Mouse (Mus musculus) liver, embryonic 12.5 days (tissue): ENCODE results near the gene Ppp1r11. TPM values are rescaled to one million over a fixed set of nuclear protein-coding genes. Genes with fewer than 3 reads are reported as not detected.

ENCODE experiments used
- ATAC-seq: fragments of 200-750 bp; cut with Nextera tagmentation; 2 replicates; pipeline ENCODE4 v1.8.0; 2017; ENCODE audit warnings: moderate number of reproducible peaks, mild to moderate bottlenecking, moderate library complexity
- H3K27ac ChIP-seq: fragments of 300-500 bp; sonication (generic); 2 replicates; pipeline ENCODE4 v1.5.1; 2016; ENCODE audit warnings: mild to moderate bottlenecking
- H3K27me3 ChIP-seq: fragments of 300-500 bp; sonication (generic); replicated peaks from 2 replicates; pipeline ENCODE4 v1.6.1; 2016; ENCODE audit warnings: mild to moderate bottlenecking, moderate library complexity
- H3K36me3 ChIP-seq: fragments of 300-500 bp; sonication (generic); 2 replicates; pipeline ENCODE4 v1.6.1; 2016; ENCODE audit warnings: mild to moderate bottlenecking, moderate library complexity
- H3K4me1 ChIP-seq: fragments of 300-500 bp; sonication (generic); 2 replicates; pipeline ENCODE4 v1.6.1; 2016
- H3K4me2 ChIP-seq: fragments of 300-500 bp; sonication (generic); 2 replicates; pipeline ENCODE4 v1.6.1; 2016; ENCODE audit warnings: mild to moderate bottlenecking, moderate library complexity
- H3K4me3 ChIP-seq: fragments of 300-500 bp; sonication (generic); 2 replicates; pipeline ENCODE4 v1.5.1; 2016; ENCODE audit warnings: mild to moderate bottlenecking, moderate library complexity
- H3K9ac ChIP-seq: fragments of 300-500 bp; sonication (generic); 2 replicates; pipeline ENCODE4 v1.6.1; 2016; ENCODE audit warnings: mild to moderate bottlenecking, moderate library complexity
- H3K9me3 ChIP-seq: fragments of 300-500 bp; sonication (generic); replicated peaks from 2 replicates; pipeline ENCODE4 v1.6.1; 2016; ENCODE audit warnings: mild to moderate bottlenecking, moderate library complexity
- WGBS: fragments of 180-500 bp; shearing (Covaris S2); methylation state at CpG from one replicate; pipeline ENCODE4 v1.1.7; 2016; ENCODE audit not compliant: insufficient replicate concordance; 5-methylcytosine and 5-hydroxymethylcytosine counted together
- polyA plus RNA-seq: library from polyadenylated mRNA; unstranded; fragments of >200 nt; fragmentation: Nextera tagmentation; extraction: Ambion mirVana; gene quantifications from 2 replicates; pipeline ENCODE4 v1.2.1, GENCODE M21; 2016

The Ppp1r11 gene
- polyA plus RNA-seq, 1 experiment from 2014 or later = 47.3 TPM

DNA sequence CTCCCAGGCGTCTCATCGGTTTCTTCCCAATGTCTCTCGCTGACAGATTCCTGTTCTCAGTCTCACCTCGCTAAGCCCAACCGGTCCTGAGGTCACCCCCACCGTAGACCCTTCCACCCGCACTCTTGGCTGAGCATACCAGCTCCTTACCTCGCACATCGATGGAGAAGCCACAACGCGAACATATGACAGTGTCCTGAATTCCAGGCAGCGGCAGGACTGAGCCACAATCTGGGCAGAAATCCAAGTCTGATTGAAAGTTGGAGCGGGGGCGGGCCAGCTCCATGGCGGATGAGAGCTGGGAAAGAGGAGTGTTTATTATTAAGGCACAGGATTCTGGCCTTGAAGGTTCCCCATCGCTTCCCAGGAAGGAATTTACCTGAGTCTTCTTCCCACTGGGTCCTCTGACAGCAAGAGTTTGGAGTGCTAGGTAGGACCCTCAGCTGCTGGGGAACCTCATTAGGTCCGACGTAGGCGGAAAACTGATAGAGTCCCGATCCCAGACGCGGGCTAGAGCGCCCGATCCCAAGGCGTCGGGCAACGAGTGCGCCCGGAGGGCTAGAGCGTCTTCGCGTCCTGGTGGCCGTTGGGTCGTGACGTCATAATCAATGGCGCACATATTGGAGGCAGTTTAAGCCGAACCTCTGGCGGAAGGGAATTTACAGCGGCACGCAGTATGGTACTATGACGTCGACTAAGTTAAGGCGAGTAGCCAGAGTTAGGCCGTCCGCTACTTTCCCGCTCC is 6.6 kb upstream of the Ppp1r11 start, which contains the start of the genes Znrd1 and Znrd1as:
TSS of gene Znrd1 (minus strand) at position 561 of the 745 bp plus-strand sequence.
TSS of gene Znrd1as (plus strand) at position 594 of the 745 bp plus-strand sequence.
- ATAC-seq = peak; percentile 95
- WGBS = under 1% methylated on average over 46 of the region's 46 CpGs
- no peaks in the 10 kb centered on the region for H3K27me3 ChIP-seq
- H3K4me1 ChIP-seq = peaks cover 16% of the 10 kb centered on the region
- peak within 1 kb of the TSS; percentile 81 for H3K4me2 ChIP-seq
- peak within 1 kb of the TSS; percentile 71 for H3K4me3 ChIP-seq
- H3K9ac ChIP-seq = peak within 1 kb of the TSS; percentile 82
- no peaks in the 10 kb centered on the region for H3K9me3 ChIP-seq
- H3K27ac ChIP-seq = peak within 1 kb of the TSS; percentile 56
- peaks cover 13% of the 10 kb centered on the region for H3K36me3 ChIP-seq

DNA sequence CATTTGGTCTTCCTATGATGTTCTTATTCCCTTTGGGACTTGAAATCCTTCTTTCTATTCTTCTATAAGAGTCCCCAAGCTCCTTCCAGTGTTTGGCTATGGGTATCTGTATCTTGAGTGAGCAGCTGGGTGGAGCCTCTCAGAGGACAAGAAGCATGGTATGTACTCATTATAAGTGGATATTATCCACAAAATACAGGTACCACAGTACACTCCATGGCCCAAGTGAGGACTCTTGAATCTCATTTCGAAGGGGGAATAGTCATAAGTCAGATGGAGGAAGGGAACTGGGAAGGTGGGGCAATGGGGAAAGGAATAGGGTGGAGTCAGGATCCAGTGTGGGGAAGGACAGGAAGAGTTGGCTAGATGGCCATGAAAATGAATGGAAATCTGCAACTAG is 1.5 kb upstream of the Ppp1r11 start:
- H3K27ac ChIP-seq = no peak overlapping the region
- H3K4me3 ChIP-seq = no peak overlapping the region
- 71% methylated on average over 1 of the region's 1 CpGs for WGBS
- H3K9ac ChIP-seq = no peak overlapping the region
- no peak for ATAC-seq
- H3K4me1 ChIP-seq = peaks cover 21% of the 10 kb centered on the region
- H3K27me3 ChIP-seq = peaks cover 10% of the 10 kb centered on the region
- peaks cover 29% of the 10 kb centered on the region for H3K36me3 ChIP-seq
- H3K4me2 ChIP-seq = no peak overlapping the region
- no peaks in the 10 kb centered on the region for H3K9me3 ChIP-seq

DNA sequence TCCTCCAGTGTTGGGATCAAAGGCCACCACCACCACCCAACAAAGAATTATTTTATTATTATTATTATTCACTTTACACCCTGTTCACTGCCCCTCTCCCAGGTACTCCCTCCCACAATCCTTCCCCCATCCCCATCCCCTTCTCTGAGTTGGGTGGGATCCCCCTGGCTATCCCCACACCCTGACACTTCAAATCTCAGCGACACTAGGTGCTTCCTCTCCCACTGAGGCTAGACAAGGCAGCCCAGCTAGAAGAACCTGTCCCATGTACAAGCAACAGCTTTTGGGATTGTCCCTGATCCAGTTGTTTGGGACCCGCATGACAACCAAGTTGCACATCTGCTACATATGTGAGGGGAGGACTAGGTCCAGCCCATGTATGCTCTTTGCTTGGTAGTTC is 1.1 kb upstream of the Ppp1r11 start:
- H3K27me3 ChIP-seq = peaks cover 14% of the 10 kb centered on the region
- H3K4me3 ChIP-seq = no peak overlapping the region
- H3K4me1 ChIP-seq = peaks cover 20% of the 10 kb centered on the region
- WGBS = 79% methylated on average over 2 of the region's 2 CpGs
- H3K9ac ChIP-seq = no peak overlapping the region
- H3K36me3 ChIP-seq = peaks cover 29% of the 10 kb centered on the region
- no peak overlapping the region for H3K27ac ChIP-seq
- H3K9me3 ChIP-seq = no peaks in the 10 kb centered on the region
- no peak for ATAC-seq
- H3K4me2 ChIP-seq = no peak overlapping the region

DNA sequence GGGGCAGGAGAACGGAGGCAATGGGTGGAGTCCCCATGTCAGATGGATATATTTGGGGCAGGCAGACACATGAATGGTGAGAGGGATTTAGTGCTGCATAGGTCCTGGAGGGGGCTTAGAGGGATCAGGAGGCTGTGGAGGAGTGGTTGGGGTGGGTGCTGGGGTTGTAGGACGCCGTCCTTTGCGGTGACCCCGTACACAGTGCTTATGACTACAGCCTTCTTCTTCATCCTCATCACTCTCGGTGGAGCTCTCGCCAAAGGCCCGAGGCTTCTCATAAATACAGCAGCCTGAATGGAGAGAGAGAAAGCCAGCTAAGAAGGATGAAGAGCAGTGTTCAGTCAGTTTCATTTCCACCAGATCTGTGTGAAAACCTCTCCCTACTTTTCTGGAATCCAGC is 2.3 kb downstream of the Ppp1r11 start:
- Histone ChIP-seq H3K9ac (no peak overlapping the region), H3K9me3 (no peaks in the 10 kb centered on the region), H3K36me3 (peaks cover 17% of the 10 kb centered on the region), H3K27ac (no peak overlapping the region), H3K4me2 (no peak overlapping the region), H3K27me3 (peaks cover 48% of the 10 kb centered on the region), H3K4me1 (peaks cover 24% of the 10 kb centered on the region), H3K4me3 (no peak overlapping the region)
- no peak for ATAC-seq
- WGBS = 84% methylated on average over 8 of the region's 8 CpGs

DNA sequence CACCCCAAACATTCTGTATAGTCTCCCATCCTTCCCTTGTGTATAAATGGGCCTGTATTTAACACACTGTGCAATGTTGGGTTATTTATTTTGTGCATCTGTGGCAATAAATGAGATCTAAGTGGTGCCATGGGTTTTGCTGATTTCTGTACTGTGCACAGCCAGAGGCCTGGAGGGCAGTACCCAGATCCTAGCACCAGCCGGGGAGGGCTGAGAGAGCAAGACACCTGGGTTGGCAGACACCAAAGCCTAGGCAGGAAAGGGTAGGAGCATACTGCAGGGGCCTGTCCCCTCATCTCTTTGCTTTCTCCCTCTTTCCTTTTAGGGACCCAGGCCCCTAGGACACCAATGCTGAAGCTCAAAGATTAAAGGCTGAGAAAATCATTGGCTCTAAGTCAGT is 3.3 kb downstream of the Ppp1r11 start:
- Histone ChIP-seq H3K4me1 (peaks cover 24% of the 10 kb centered on the region), H3K27ac (no peak overlapping the region), H3K9me3 (no peaks in the 10 kb centered on the region), H3K4me2 (no peak overlapping the region), H3K36me3 (peaks cover 16% of the 10 kb centered on the region), H3K4me3 (no peak overlapping the region), H3K9ac (no peak overlapping the region), H3K27me3 (peaks cover 58% of the 10 kb centered on the region)
- ATAC-seq = no peak
- 82% methylated on average over 1 of the region's 1 CpGs for WGBS

DNA sequence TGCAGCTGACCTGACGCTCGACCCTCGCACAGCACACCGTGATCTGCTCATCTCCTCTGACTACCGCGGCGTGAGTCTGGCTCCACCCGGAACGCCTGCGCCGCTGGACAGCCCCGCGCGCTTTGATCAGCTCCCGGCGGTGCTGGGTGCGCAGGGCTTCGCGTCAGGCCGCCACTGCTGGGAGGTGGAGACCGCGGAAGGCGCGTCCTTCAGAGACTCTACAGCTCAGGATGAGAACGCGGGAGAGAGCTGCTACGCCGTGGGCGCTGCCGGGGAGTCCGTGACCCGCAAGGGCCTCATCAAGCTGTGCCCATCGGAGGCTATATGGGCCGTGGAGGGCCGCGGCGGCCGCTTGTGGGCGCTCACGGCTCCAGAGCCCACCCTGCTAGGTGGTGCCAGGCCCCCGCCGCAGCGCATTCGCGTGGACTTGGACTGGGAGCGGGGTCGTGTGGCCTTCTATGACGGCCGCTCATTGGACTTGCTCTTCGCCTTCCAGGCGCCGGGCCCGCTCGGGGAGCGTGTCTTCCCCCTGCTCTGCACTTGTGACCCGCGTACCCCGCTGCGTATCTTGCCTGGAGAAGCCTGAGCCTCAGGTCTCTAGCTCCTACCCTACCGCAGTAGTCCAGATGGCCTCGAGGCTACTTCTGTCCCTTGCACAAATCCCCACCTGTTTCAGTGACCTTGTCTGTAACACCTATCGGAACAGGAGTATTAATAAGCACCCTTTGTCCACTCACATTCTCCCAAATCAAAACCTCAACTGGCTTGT is 4.3 kb downstream of the Ppp1r11 start:
- Histone ChIP-seq H3K27me3 (peaks cover 68% of the 10 kb centered on the region), H3K36me3 (peaks cover 16% of the 10 kb centered on the region), H3K4me1 (peaks cover 24% of the 10 kb centered on the region), H3K9ac (peak overlapping the region; percentile 47), H3K4me3 (peak overlapping the region; percentile 45), H3K9me3 (no peaks in the 10 kb centered on the region), H3K4me2 (peak overlapping the region; percentile 73), H3K27ac (no peak overlapping the region)
- WGBS = 3% methylated on average over 62 of the region's 62 CpGs
- no peak for ATAC-seq

DNA sequence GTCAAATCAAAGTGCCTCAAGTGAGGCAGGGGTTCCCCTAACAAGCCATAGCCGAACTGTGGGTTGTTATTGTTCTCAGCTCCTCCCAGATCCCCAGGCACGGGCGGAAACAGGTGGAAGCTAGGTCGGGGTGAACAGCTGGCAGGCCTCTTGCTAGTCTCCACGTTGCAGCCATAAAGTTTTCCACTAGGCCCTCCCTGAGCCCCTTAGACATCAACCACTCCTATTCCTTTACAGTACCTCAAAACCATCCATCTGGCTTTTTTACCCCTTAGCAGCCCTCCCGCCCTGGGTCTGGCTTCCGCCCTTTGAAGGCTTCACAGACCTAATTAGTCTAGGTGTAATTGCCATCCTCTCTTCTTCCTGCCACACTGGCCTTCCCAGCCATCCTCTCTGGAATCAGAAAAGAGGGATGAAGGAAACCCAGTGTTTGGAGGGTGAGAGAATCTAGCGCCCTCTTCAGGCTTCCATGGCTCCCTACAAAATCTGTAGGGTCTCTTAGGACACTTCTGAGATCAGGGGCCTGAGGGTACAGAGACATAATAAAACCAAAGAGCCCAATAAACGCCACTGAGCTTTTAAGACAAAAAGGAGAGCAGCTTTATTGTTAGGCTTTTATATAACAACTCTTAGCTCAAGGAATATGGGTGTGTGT is 7.3 kb downstream of the Ppp1r11 start:
- no peak for ATAC-seq
- whole genome bisulfite sequencing = 23% methylated on average over 9 of the region's 9 CpGs
- H3K27ac ChIP-seq = no peak overlapping the region
- no peak overlapping the region for H3K4me2 ChIP-seq
- H3K4me3 ChIP-seq = no peak overlapping the region
- no peaks in the 10 kb centered on the region for H3K9me3 ChIP-seq
- peaks cover 91% of the 10 kb centered on the region for H3K27me3 ChIP-seq
- peaks cover 10% of the 10 kb centered on the region for H3K36me3 ChIP-seq
- H3K4me1 ChIP-seq = peaks cover 8% of the 10 kb centered on the region; the same call in 1 of the 2 replicates
- H3K9ac ChIP-seq = no peak overlapping the region

DNA sequence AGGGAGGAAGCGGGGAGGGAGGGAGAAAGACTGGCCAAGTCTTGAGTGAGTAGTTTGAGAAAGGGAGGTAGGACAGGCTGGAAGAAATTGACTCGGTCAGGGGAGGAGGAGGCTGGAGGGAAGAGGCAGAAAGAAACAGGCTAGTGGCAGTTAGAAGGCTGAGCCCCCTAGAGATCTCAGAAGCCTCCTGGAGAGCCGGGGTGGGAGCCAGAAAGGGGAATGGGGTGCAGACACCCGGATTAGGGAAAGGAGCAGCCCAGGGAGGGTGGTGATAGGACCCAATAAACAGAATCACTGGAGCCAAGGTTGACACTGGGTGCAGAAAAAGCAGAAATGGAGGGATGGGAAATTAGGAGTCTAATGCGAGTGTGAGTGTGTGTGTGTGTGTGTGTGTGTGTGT is 7.8 kb downstream of the Ppp1r11 start:
- peaks cover 8% of the 10 kb centered on the region; the same call in 1 of the 2 replicates for H3K4me1 ChIP-seq
- no peak overlapping the region for H3K9ac ChIP-seq
- H3K4me3 ChIP-seq = no peak overlapping the region; the same call in 1 of the 2 replicates
- H3K4me2 ChIP-seq = no peak overlapping the region
- peaks cover 4% of the 10 kb centered on the region for H3K36me3 ChIP-seq
- 17% methylated on average over 5 of the region's 5 CpGs for WGBS
- no peaks in the 10 kb centered on the region for H3K9me3 ChIP-seq
- peaks cover 91% of the 10 kb centered on the region for H3K27me3 ChIP-seq
- no peak overlapping the region for H3K27ac ChIP-seq
- no peak for ATAC-seq

DNA sequence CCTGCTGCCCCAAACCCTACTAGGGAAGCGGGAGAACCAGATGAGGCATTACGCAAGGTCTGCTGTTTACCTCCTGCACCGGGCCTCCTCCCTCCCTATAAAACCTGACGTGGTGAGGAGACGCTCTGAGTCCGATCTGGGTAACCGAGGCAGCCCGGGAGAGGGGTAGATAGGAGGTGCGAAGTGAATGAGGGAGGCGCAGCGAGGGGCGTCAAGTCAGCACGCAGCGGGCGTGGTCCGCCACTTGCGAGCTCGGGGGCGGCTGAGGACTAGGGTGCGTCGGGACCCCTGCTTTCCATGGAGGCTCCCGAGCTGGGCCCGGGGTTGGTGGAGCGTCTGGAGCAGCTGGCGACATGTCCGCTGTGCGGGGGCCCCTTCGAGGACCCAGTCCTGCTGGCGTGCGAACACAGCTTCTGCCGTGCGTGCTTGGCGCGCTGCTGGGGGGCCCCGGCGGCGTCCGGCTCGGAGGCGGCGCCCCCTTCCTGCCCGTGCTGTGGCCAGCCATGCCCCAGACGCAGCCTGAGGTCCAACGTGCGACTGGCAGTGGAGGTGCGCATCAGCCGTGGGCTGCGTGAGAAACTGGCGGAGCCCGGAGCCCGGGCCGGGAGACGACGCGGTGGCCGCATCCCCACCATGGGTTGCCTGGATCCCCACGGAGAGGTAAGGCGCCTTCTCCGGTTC is 8.6 kb downstream of the Ppp1r11 start, which contains the start of gene Rnf39:
TSS of gene Rnf39 (plus strand) at position 128 of the 681 bp plus-strand sequence.
- no peak for ATAC-seq
- Histone ChIP-seq H3K9ac (no peak within 1 kb of the TSS), H3K27me3 (peaks cover 85% of the 10 kb centered on the region)

DNA sequence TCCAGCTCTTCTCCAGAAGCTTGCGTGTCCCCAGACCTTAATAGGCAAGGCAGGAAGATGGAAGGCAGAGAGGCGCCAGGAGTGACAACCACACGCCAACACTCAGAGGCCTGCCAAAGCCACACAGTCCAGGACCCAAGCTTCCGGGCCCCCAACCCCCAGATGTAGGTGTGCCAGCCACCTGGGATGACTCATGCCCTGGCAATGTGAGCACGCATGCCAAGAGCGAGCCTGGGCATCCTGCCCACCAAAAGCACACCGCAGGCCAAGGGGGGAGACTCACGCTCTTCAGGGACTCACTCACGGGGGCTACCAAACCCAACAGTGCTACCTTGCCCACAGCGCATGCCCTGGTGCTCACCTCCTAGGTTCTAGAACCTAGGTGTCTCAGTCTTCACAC is 9.2 kb downstream of the Ppp1r11 start:
- WGBS = 46% methylated on average over 10 of the region's 10 CpGs
- no peak overlapping the region for H3K9ac ChIP-seq
- H3K4me2 ChIP-seq = peak overlapping the region; percentile 60
- ATAC-seq = no peak
- peak overlapping the region; percentile 36; the same call in 1 of the 2 replicates for H3K4me3 ChIP-seq
- no peaks in the 10 kb centered on the region for H3K36me3 ChIP-seq
- H3K27ac ChIP-seq = no peak overlapping the region
- peaks cover 80% of the 10 kb centered on the region for H3K27me3 ChIP-seq
- H3K4me1 ChIP-seq = peaks cover 6% of the 10 kb centered on the region; the same call in 1 of the 2 replicates
- no peaks in the 10 kb centered on the region for H3K9me3 ChIP-seq

More for the DNA sequence above, 8.6 kb downstream of the Ppp1r11 start, which contains the start of gene Rnf39:
- peak within 1 kb of the TSS; percentile 36 for H3K4me3 ChIP-seq
- peaks cover 8% of the 10 kb centered on the region; the same call in 1 of the 2 replicates for H3K4me1 ChIP-seq
- no peaks in the 10 kb centered on the region for H3K36me3 ChIP-seq
- 4% methylated on average over 59 of the region's 59 CpGs for WGBS
- no peak within 1 kb of the TSS for H3K27ac ChIP-seq
- peak within 1 kb of the TSS; percentile 60 for H3K4me2 ChIP-seq
- H3K9me3 ChIP-seq = no peaks in the 10 kb centered on the region

DNA sequence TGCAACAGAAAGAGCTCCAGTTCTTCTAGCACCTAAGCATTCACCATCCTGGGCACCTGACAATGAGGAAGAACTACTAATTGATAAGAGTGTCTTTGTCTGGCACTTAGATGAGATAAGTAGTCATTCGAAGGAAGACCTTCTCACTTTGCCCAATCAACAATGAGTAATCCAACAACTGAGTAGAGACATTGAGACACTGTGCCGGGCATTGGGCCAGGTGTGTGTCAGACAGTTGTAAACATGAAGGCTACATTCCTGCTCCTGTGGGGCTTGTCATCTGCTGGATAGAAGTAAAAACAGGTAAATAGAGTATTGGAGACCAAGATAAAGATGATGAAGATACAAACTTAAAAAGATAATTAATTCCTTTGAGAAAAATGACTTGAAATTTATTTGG is 13.5 kb downstream of the Ppp1r11 start:
- no peak for ATAC-seq

More for the DNA sequence above, 13.5 kb downstream of the Ppp1r11 start:
- Histone ChIP-seq H3K9me3 (no peaks in the 10 kb centered on the region), H3K36me3 (no peaks in the 10 kb centered on the region), H3K4me1 (no peaks in the 10 kb centered on the region), H3K27ac (no peak overlapping the region), H3K9ac (no peak overlapping the region), H3K27me3 (peaks cover 45% of the 10 kb centered on the region), H3K4me3 (no peak overlapping the region), H3K4me2 (no peak overlapping the region)
- 46% methylated on average over 2 of the region's 2 CpGs for WGBS
